Mouse (Mus musculus) gastrocnemius, postnatal 4 days (tissue): ENCODE data around the gene Zfp341. TPM values are rescaled to one million over a fixed set of nuclear protein-coding genes. Genes with fewer than 3 reads are reported as not detected.

Experiments used
- DNase-seq, 2 experiments: peaks; one replicate each; pipeline ENCODE4 v3.0.0; 2021 to 2022; ENCODE audit warnings: low spot score in 2 of 2, mixed read lengths in 2 of 2
- total RNA-seq, 2 experiments: library from RNA; stranded (reverse); gene quantifications; 2 replicates each; pipeline ENCODE4 v1.2.3; 2021

Gene Zfp341
- total RNA-seq, 2 experiments from 2014 or later, result 2.5 to 2.6 TPM

DNA sequence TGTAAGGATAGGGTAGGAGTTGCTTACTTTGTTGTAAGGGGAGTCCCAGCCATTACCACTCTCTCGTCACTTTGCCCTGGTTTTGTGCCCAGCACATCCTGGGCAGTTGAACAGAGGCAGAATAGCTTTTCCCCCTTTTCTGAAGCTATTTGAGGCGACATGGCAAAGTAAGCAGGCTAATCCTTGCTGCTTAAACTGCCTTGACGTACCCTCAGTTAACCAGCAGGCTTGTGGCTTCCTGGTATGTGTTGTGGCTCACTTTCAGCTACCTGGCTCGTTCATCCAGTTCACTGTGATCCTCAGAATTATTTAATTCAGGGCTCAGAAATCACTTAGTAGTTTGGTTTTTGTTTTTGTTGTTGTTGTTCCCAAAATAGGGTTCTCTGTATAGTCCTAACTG, 57.6 kb downstream of the Zfp341 start:
- DNase-seq, result no peak

DNA sequence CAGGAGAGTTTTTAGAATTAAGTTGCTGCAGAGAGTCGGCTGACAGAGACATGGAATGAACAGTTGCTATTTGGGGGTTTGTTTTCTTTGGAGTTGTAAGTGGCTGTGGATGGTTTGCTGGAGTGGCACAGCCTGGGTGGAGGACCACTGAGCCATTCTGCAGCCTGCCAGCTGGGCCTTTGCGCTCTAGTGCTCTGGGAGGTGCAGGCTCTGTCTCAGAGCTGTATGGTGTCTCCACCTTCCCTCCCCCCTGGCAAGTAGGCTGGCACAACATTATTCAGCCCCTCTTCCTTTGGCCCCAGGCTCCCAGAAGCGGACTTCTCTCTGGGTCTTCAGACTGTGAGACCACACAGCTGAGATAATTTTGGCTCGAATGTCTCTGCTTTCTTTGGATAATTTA, 60.9 kb downstream of the Zfp341 start:
- no peak for DNase-seq

DNA sequence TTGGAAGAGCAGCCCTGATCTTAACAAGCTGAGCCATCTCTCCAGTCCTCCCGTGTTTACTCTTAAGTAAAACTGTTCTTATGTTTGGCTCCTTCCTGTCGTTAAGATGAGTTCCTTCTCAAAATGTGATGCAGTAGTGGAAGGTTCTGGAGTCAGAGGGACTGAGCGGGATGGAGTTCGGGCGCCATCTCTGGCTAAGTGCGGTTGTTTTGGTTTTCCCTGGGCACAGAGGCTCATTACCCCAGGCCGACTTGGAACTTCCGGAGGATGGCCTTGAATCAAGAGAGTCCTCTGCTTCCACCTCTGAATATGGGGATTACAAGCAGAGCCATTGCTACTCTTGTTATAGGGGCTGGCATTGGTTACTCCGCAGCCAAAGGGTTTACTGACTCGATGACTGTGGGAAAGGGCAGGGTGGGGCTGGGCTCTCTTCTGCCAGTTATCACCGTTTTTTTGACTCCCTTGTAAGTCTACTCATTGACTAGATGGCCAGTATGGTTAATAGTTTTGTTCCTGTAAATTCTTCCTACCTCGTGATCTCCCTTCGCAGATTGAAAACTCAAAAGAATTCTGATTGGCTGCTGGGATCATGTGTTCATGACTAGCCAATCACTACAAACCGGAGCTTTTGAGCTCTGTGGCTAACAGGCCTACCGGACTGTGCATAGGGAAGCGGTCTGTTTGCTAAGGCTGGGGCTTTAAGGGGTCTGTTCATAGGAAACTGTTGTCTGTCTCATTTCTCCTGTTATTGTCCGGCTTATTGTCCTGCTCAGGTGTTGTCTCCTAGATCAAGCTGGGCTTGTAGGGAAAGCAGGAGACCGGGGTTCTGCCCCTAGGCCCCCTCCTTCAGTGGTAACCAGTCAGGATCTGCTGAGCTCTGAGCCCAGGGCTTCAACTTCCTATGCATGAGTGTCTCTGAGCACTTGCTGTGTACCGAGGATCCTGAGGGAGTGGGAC, 63.8 kb downstream of the Zfp341 start:
- DNase-seq, result peak in 1 of 2 experiments; percentile 29

DNA sequence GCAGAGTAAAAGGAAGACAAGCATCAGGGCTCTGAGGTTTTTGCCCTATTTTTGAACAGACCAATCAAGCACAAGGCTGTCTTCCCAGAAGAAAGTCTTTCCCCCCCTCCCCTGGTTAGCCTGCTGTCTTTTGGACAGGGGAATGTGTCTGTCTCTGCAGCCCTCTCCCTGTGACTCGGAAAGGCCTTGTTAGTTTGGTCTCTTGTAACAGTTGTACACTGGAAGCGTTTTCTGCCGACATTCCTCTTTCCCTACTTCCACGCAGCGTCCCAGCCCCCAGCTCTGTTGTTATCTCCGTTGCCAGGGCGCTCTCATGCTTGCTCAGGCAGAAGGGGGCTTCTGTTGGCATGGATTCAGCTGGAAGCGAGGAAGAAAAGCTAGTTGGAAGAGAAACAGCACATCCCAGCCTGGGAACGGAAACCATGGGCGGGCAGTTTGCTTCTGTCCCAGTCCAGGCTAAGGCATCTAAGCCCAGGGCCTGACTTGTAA, 64.6 kb downstream of the Zfp341 start:
- DNase-seq, result peak in 1 of 2 experiments; percentile 67

DNA sequence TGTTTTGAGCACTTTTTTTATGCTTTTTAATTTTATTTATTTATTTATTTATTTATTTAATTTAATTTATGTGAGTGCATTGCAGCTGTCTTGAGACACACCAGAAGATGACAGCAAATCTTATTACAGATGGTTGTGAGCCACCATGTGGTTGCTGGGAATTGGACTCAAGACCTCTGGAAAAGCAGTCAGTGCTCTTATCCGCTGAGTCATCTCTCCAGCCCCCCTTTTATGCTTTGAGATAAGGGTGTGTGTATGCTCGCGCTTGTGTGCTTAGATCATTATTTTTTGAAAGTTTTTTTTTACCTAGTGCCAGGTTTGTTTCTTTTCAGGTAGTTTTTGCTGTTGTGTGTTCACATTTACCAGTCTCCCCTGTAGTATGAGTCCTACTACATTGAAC, 65.9 kb downstream of the Zfp341 start:
- no peak for DNase-seq

DNA sequence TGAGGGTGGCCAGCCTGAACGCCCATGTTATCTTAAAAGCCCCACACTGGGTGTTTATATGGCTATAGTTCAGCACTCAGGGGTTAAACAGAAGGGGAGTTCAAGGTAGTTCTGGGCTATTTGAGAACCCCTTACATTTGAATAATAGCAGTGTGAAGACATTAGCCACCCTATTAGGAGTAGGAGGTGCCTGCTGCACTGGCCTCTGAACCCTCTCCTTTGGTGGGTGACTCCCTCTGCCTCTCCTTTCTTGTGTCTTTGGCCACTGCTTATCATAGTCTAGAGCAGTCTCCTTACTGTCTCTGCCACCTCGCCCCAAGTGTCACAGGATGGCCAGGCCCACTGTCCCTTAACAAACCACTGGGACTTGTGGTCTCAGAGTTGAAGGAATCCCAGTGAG, 67.2 kb downstream of the Zfp341 start:
- no peak for DNase-seq

DNA sequence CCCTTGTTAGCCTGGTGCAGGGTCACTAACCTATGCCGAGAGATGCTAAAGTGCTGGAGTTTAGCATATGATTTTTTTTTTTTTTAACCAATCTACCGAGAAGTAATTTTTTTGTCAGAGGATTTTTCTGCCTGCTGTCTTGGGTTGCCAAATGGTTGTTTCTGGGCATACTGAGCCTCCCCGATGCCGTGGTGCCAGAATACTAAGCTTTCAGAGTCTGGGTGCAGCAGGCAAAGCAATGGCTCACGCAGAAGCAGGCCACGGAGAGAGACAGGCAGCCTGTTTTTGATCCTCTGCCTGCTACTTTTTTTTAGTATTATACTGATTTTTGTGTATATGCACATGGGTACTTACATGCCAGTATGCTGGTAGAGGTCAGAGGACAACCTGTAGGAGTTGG, 67.8 kb downstream of the Zfp341 start:
- no peak for DNase-seq

DNA sequence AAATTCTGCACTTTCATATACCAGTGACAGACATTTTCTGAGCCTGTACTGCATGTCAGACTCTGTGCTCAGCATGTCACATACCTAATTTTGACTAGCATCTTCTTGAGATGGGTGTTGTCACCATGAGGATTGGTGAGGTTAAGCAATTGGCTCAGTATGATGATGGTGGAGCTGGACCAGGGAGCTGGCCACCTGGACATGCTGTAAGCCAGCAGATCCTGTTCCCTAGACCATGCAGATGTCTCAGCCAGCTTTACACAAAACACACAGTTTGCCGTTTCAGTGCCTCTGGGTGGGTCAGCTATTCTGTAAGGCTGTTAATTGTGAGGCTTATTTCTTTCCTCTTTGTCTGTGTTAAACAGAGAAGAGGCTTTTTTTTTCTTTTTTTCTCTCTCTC, 69.6 kb downstream of the Zfp341 start:
- DNase-seq, result no peak

DNA sequence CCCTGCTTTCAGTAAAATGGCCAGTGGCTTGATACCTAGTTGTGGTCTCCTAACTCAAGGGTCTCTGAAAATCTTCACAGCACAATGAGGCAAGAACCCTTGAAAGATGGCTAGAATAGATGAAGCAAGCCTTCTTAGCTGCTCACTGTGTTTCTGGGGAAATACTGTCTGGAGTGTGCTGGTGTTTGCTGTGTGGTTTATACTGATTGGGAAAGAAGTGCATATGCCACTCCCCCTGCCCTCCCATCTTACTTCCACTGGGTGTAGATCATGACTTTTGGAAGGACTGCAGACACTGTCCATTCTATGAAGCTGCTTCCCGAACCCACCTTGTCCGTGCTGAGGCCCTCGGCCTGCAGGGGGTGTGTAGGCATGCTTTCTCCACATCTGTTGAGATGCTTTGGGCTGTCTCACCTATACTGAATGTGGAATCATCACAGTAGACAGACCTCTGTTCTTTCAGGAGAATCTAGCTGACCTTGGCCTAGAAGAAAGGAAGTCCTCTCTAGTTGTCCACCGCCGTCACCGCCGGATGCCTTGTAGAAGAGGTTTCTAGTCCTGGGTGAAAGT, 71.9 kb downstream of the Zfp341 start:
- DNase-seq, result no peak

DNA sequence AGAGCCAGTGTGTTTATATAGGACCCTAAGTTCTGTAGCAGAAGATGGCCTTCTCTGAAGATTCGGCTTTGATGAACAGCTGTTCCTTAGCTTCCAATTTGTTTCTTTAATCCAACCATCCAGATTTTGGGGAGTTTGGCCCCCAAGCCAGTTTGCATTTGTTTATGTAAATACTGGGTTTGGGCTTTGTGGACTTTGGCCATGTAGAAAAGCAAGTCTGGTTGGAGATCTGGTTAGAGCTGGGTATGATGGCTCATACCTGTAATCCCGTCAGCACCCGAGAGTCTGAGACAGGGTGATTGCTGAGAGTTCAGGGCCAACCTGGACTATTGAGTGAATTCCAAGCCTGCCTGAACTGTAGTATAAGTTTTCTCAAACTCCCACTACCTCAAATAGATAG, 72.7 kb downstream of the Zfp341 start:
- DNase-seq, result no peak

DNA sequence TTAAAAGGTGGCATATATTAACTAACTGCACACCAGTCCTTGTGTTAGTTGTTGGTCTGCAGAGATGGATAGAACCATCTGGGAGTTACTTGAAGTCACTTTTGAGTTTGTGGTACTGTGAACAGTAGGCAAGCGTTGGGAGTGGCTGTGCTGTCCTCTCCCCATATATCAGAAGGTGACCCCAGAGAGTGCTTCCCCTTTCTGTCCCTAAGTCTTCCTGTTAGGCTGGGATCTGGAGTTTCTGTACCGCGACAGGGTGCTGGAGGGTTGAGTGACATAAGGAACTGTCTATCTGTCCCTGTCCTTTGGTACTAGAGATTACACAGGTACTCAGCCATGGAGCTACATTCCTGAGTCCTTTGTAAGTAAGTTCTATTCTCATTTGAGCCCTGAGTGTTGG, 73.7 kb downstream of the Zfp341 start:
- DNase-seq, result no peak

DNA sequence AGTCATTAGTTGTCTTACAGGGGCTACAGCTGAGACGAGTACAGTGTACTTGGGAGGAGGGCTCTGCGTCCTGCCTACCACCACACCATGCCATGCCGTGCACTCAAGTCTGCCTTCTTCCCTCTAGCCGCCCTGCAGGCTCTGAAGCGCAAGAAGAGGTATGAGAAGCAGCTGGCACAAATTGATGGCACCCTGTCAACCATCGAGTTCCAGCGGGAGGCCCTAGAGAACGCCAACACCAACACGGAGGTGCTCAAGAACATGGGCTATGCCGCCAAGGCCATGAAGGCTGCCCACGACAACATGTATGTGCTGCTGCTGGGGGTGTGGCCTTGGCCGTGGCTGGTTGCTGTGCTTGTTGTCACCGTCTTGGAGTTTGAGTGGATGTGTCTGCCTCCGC, 76.3 kb downstream of the Zfp341 start:
- DNase-seq, result no peak

DNA sequence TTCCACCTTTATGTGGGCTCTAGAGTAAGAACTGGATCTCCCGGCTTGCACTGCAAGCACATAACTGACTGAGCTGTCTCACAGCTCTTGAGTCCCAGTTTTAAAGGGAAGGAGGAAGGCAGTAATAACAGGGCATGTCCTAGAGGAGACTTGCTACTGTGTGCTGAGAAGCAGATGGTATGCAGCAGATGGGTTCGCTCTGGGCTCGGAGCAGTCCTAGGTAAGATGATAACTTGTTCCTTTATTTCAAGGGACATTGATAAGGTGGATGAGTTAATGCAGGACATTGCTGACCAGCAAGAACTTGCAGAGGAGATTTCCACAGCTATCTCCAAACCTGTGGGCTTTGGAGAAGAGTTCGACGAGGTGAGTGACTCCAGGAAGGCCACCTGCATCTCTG, 77.9 kb downstream of the Zfp341 start:
- no peak for DNase-seq

DNA sequence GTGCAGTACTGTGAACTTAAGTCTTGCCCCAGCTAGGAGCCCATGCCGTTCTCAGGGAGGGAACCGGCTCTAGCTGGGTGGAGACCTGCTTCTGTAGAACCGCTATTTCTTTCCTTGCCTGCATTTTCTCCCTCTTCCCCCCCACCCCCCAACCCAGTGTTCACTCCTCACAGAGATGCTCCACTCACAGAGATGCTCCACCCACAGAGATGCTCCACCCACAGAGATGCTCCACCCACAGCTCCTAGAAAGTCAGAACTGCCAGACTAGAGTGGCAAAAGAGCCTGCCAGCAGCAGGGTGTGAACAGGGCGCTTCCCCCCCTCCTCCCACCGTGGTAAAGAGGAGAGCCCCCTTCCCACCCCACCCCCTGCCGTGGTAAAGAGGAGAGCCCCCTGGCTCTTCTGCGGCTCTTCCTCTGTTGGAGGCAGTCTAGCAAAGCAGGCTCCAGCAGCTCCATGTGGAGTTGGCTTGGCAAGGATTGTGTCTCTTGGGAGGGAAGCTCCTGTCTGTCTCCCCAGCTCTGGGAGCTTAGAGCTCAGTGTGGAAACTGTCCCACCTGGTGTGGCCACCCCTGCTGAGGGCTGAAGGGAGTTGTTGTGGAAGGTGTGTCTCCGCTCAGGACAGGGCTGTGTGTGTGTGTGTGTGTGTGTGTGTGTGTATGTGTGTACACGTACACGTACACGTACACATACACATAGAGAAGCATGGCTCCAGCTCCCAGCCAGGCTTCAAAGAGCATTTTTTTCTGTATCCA, 80.3 kb downstream of the Zfp341 start:
- DNase-seq, result no peak

DNA sequence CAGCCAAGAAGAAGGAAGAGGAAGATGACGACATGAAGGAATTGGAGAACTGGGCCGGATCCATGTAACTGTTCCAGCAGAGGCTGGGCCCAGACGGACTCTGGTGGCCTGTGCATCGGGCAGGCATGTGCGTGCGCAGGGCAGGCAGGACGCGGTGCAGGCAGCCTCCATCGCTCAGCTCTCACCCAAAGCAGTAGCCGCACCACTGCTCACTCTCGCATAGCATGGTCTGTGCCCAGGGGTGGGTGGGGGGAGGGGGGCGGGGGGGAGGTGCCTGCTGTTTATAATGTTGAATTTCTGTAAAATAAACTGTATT, 80.8 kb downstream of the Zfp341 start:
- peak; percentile 35 to 63 for DNase-seq

DNA sequence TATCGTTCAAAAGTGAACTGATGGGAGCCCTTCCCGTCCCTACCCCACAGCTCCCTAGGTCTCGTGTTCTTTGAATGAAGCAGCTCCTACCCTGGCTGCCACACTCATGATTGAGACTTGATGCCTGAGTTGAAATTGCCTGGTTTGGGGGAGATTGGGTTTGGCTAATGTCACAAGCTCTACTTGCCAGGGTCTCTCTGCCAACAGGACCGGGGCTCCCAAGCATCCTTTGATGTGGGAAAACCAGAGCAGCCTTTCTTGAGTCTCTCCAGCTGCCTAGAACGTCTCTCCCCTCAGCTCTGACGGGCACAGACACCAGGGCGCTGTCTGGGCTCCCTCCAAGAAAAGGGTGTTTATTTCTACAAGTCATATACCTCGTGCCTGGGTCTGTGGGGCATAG, 82.6 kb downstream of the Zfp341 start:
- DNase-seq, result no peak

Other genes starting within 250 kb of the Zfp341 start
- 10 to 100 TPM; 11.6 to 12.1 TPM for gene Cdk5rap1, start 240.3 kb upstream of the Zfp341 start, total RNA-seq
- gene Snta1, start 205.2 kb upstream of the Zfp341 start, total RNA-seq, result 100 to 1,000 TPM in 1 of 2 experiments, 10 to 100 TPM in 1; 96.6 to 121 TPM
- 10 to 100 TPM; 37.2 to 38.2 TPM for gene Cbfa2t2, start 176.8 kb upstream of the Zfp341 start, total RNA-seq
- under 1 TPM; 0.44 to 0.80 TPM for gene 1700003F12Rik, start 66.2 kb upstream of the Zfp341 start, total RNA-seq
- gene Actl10, start 61.5 kb upstream of the Zfp341 start, total RNA-seq, result under 1 TPM; 0.25 to 0.29 TPM
- gene Necab3, start 54.4 kb upstream of the Zfp341 start, total RNA-seq, result 1 to 10 TPM; 1.8 to 2.1 TPM
- 10 to 100 TPM; 16.6 TPM for gene E2f1, start 43.4 kb upstream of the Zfp341 start, total RNA-seq
- gene Pxmp4, start 9.6 kb upstream of the Zfp341 start, total RNA-seq, result 10 to 100 TPM; 15.7 to 20.9 TPM
- gene 4930519P11Rik, start 140 bp downstream of the Zfp341 start, total RNA-seq, result under 1 TPM; 0.60 to 0.83 TPM
- gene Chmp4b, start 38.4 kb downstream of the Zfp341 start, total RNA-seq, result 100 to 1,000 TPM; 116 to 126 TPM
- not detected for gene Gm14214, start 156.7 kb downstream of the Zfp341 start, total RNA-seq
- gene Raly, start 177.8 kb downstream of the Zfp341 start, total RNA-seq, result 100 to 1,000 TPM; 188 to 189 TPM
- gene a, start 178.1 kb downstream of the Zfp341 start, total RNA-seq, result not detected